Mouse (Mus musculus): Measurements from ENCODE around the gene Cbr1. TPM values are rescaled to one million over a fixed set of nuclear protein-coding genes. Genes with fewer than 3 reads are reported as not detected.

The Cbr1 gene
- polyA plus RNA-seq, 1 experiment from 2014 or later: 95.5 TPM

GRCm38 (mm10) chr16:93627761-93628400 is 22.2 kb downstream of the Cbr1 start, which contains the start of gene Gm5678:
Gene Gm5678 (plus strand): TSS chr16:93628097.
- Histone ChIP-seq H3K27ac (no peak within 1 kb of the TSS), H3K36me3 (no peaks in the 10 kb centered on the region), H3K4me1 (no peaks in the 10 kb centered on the region), H3K4me3 (no peak within 1 kb of the TSS), H3K9me3 (no peaks in the 10 kb centered on the region), H3K27me3 (no peaks in the 10 kb centered on the region; the same call in 1 of the 2 replicates), H3K4me2 (no peak within 1 kb of the TSS), H3K9ac (no peak within 1 kb of the TSS)
- no peak for ATAC-seq (ENCODE audit: borderline replicate concordance, extremely low read depth, low FRiP score, low TSS enrichment)
- 74% methylated on average over 23 of the region's 23 CpGs for WGBS

- Histone ChIP-seq H3K4me1 (no peaks in the 10 kb centered on the region), H3K4me2 (no peak overlapping the region), H3K9me3 (no peaks in the 10 kb centered on the region), H3K9ac (no peak overlapping the region), H3K36me3 (no peaks in the 10 kb centered on the region), H3K27me3 (no peaks in the 10 kb centered on the region), H3K27ac (no peak overlapping the region), H3K4me3 (no peak overlapping the region)
- no peak for ATAC-seq (ENCODE audit: borderline replicate concordance, extremely low read depth, low FRiP score, low TSS enrichment)
- 29% methylated on average over 4 of the region's 4 CpGs for WGBS
Measured at GRCm38 (mm10) chr16:93644006-93644405, 38.4 kb downstream of the Cbr1 start.

- H3K9me3 ChIP-seq: no peaks in the 10 kb centered on the region
- H3K27ac ChIP-seq: no peak overlapping the region
- H3K4me1 ChIP-seq: no peaks in the 10 kb centered on the region
- 64% methylated on average over 5 of the region's 5 CpGs for WGBS
- no peaks in the 10 kb centered on the region for H3K36me3 ChIP-seq
- no peak overlapping the region for H3K9ac ChIP-seq
- no peak overlapping the region for H3K4me2 ChIP-seq
- ATAC-seq (ENCODE audit: borderline replicate concordance, extremely low read depth, low FRiP score, low TSS enrichment): no peak
- no peaks in the 10 kb centered on the region for H3K27me3 ChIP-seq
- H3K4me3 ChIP-seq: no peak overlapping the region
Measured at GRCm38 (mm10) chr16:93648441-93649183, 43.0 kb downstream of the Cbr1 start.

Other genes starting within 250 kb of the Cbr1 start
- 11.8 and 13.3 TPM in 2 replicates for gene Setd4, start 1.8 kb upstream of the Cbr1 start, polyA plus RNA-seq (2015; fragmentation: Nextera tagmentation; extraction: Ambion mirVana)
- gene Gm5678, start 22.2 kb downstream of the Cbr1 start, polyA plus RNA-seq (2015; fragmentation: Nextera tagmentation; extraction: Ambion mirVana): not detected in 2 replicates
- gene Cbr3, start 77.4 kb downstream of the Cbr1 start, polyA plus RNA-seq (2015; fragmentation: Nextera tagmentation; extraction: Ambion mirVana): 7.2 and 7.6 TPM in 2 replicates
- 14.2 and 16.7 TPM in 2 replicates for gene Dop1b, start 106.1 kb downstream of the Cbr1 start, polyA plus RNA-seq (2015; fragmentation: Nextera tagmentation; extraction: Ambion mirVana)
- gene Morc3, start 226.3 kb downstream of the Cbr1 start, polyA plus RNA-seq (2015; fragmentation: Nextera tagmentation; extraction: Ambion mirVana): 31.8 and 33.1 TPM in 2 replicates